Mouse (Mus musculus) megakaryocyte, embryonic 14.5 days (primary cell): ENCODE measurements around the gene Plcl1.

Experiments used
- FLI1 ChIP-seq: IDR thresholded peaks from 2 replicates; pipeline ENCODE4 v1.6.1; 2012; ENCODE audit warnings: low read length, inconsistent platforms, mixed read lengths
- GATA1 ChIP-seq: IDR thresholded peaks from 3 replicates; pipeline ENCODE4 v1.6.1; 2012; ENCODE audit warnings: mixed read lengths, low read length, inconsistent platforms, borderline replicate concordance

GRCm38 (mm10) chr1:55499872-55500271 is 94.2 kb downstream of the Plcl1 start:
- no peak for TF ChIP-seq GATA1
- TF ChIP-seq FLI1 = no peak
